Mouse (Mus musculus) fat pad, adult 2 months (tissue): Measurements from ENCODE around the gene Tsc22d3.
"Not testable (repeated sequence)": the region's sequence is repeated elsewhere in the genome, so short reads cannot be mapped to it uniquely, and the experiment has no call there.

Experiments
- DNase-seq: peaks from one replicate; pipeline ENCODE4 v3.0.0-alpha.2; 2011; ENCODE audit warnings: low read depth, low spot score; ENCODE audit errors: extremely low read depth

Gene Tsc22d3

DNA sequence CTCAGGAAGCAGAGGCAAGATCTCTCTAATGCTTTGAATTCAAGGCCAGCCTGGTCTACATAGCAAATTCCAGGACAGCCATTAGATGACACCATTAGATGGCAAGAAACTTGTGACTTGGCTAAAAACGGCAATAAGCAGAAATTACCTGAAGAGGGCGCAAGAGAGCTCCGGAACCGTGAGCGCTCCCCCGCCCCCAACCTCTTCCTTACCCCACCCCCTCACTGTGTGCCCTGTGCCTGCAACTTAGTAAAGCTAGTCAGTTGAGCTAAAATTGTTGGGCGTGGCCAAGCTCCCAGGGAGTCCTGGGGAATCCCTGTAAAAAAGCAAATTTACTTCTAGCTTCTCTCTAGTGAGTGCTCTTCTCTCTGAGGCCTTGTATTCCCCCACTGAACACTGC lies 96.6 kb downstream of the Tsc22d3 start:
- DNase-seq: no peak

- no peak for DNase-seq
These were observed 98.8 kb downstream of the Tsc22d3 start for GRCm38 (mm10) chrX:140501401-140502301.

DNA sequence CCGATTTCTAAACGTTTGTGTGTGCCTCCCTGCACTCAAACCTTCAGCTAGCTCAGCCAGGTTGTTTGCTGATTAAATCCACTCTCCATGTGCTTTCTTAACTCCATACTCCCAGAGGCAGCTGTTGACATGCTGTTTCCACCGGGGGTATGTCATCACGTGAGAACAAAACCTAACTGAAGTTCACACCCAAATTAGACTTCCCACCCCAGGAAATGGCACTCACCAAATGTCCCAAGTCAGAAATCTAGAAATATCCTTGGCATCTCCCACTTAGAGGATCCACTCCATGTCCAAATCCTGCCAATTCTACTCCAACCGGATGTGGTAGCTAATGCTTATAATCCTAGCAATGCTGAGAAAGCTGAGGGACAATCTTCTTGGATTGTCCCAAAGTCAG lies 100.2 kb downstream of the Tsc22d3 start:
- DNase-seq: no peak

GRCm38 (mm10) chrX:140498431-140498830 lies 102.0 kb downstream of the Tsc22d3 start:
- not testable (repeated sequence) for DNase-seq

DNA sequence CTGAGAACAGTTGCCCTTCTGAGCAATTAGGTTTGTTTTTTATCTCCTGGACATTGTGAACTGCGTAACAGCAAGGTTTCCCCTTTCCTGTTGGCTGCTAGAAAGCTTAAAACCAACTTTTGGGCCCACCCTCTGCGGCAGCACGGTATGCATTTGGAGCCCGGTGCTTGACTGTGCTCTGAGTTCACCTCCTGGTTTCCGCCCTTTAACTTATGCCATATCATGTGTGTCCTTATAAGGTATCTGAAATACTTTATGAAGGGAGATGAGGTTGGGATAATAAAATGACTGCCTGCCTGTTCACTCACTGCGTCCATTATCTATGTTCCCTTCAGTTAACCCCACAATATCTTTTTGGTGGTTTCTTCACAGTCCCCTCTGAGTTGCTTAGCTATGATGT lies 106.3 kb downstream of the Tsc22d3 start:
- no peak for DNase-seq

GRCm38 (mm10) chrX:140493527-140494029 lies 106.9 kb downstream of the Tsc22d3 start:
- no peak for DNase-seq

GRCm38 (mm10) chrX:140491884-140492571 lies 108.4 kb downstream of the Tsc22d3 start:
- DNase-seq: no peak

GRCm38 (mm10) chrX:140490203-140490602 lies 110.3 kb downstream of the Tsc22d3 start:
- no peak for DNase-seq
